Mouse (Mus musculus): ENCODE measurements around the gene Tspan11.

DNA sequence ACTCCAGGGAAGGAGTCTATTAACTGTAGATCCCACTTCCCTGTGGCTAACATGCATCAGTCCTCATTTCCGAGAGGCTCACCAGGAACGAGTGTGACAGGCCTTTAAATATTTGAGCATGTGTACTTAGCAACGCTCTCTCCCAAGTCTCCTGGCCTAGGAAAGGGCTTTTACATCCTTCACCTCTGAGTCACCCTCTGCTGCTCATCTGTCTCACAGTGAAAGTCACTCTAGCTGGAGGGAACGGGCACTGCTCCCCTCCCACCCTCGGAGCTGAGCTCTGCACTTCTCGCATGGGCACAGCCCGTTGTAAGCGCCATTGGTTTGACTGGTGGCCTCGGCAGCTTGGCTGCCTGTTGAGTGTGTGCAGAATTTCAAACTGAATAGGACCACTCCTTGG, 86.6 kb downstream of the Tspan11 start:
- no peak for TF ChIP-seq POLR2A (IDR thresholded peaks at IDR 0.05; ENCODE audit: borderline replicate concordance, extremely low read depth, low read depth, low read length)
- TF ChIP-seq CTCF (IDR thresholded peaks at IDR 0.05; ENCODE audit: insufficient read depth, low read length), result no peak

Data from lung, adult 2 months (tissue).